Mouse (Mus musculus) forelimb bud, embryonic 11.5 days (tissue): ENCODE measurements around the gene Hagh.

Source experiments
- DNase-seq: peaks from one replicate; pipeline ENCODE4 v3.0.0-alpha.2; 2012; ENCODE audit warnings: low read depth, low spot score

Gene Hagh

DNA sequence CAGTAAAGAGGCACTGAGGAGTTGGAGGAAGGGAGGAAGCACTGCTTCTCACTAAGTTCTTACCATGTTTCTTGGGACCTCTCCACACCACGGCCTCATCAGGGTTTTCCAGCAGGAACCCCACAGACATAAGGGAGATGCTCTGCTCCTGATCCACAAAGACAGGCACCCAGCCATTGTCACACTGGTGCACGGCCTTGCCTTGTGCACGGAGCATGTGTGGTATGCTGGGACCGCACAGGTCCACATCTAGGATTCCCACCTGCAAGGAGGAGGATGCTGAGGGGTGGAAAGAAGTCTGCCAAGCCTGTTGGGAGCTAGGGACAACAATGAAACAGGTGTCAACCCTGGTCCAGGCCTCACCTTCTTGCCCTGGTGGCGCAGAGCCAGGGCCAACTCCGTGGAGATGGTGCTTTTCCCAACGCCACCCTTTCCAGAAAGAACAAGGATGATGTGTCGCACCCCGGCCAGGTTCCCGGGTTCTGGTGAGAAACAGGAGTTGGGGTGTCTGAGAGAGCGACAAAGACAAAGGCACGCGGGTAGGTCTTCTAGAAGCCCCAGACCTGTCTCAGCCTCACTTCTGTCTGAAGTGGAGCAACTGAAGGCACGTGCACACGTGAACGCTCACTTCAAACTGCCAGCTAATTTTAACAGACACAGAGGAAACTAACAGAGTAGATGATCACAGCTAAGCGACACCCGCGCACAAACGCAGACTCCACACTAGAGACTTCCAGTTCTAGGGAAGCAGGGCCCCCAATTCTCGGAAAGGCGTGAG lies 45.6 kb downstream of the Hagh start:
- no peak for DNase-seq

DNA sequence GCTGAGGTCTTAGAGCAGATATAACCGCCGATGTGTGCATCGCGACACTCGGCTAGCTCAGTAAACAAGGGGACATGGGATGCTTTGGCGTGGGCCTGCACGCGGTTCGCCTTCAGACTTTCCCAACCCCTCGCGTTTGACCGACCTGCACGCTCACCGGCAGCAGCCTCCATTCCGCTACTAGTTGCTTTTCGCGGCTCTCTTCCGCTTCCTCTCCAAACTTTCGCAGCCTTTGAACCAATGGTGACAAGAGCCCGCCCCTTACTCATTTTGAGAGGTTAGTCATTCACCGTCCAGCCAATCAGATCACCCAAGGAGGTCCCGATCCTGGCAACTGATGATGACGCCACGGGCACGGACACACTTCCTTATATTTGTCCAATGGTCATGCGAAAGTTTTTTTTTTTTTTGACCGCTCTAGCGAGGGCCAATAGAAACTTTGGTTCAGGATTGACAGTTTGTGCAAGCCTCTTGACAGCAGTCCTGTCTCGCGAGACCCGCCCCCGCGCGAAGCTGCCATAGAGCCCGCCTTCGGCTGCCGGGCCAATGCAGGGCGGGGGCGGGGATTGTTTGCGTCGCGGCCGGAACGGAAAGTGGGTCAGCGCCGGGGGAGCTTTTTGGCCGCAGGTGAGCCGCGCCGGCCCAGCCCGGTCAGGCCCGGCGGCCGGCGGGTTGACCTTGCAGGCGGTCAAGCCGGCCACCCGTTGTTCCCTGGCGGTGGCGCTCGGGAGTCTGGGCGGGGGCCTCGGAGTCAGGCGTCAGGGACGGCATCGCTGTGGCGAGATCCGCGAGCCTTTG lies 46.4 kb downstream of the Hagh start, which contains the start of the genes Nubp2 and Spsb3:
Gene Nubp2, minus strand, starts transcription at position 216 of the 798 bp plus-strand sequence.
Gene Spsb3, plus strand, starts transcription at position 510 of the 798 bp plus-strand sequence.
- DNase-seq, result peak; percentile 99

- no peak for DNase-seq
These were observed 47.0 kb downstream of the Hagh start for GRCm38 (mm10) chr17:24886932-24887271.

GRCm38 (mm10) chr17:24887291-24888080 lies 47.5 kb downstream of the Hagh start:
- DNase-seq, result no peak

DNA sequence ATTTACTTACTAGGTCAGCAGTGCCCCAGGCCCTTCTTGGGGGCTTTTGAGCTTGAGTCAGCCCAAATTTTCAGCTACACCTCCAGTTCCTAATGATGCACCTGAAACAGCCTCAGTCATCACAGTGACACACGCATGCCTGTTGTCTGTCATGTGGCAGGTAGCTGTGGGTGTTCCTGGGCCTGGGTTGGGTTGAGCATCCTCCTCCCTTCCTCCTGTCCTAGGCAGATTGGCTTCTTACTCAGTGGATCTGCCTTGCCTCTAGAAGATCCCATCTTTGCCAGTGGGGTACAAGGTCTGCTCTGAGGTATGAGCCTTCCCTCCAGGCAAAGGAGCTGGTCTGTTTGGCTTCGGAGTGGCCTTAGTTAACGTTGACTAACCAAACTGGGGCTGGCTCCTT lies 48.9 kb downstream of the Hagh start:
- no peak for DNase-seq

- DNase-seq, result no peak
These were observed 50.5 kb downstream of the Hagh start for GRCm38 (mm10) chr17:24890151-24891092.

DNA sequence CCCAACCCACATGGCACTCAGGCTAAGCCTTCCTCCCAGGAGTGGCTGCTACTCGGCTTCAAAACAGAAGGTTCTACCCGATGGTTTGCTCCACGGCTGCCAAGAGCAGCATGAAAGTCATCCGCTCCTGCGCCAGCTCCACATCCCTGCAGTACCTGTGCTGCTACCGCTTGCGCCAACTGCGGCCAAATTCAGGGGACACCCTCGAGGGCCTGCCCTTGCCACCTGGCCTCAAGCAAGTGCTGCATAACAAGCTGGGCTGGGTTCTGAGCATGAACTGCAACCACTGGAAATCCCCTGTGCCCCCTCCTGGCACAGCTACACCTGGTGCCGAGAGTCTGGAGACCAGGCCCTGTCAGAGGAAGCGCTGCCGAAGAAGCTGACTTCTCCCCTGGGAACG lies 51.4 kb downstream of the Hagh start:
- DNase-seq, result no peak

- DNase-seq, result no peak
These were observed 52.8 kb downstream of the Hagh start for GRCm38 (mm10) chr17:24892785-24893184.

- no peak for DNase-seq
These were observed 53.3 kb downstream of the Hagh start for GRCm38 (mm10) chr17:24893276-24893675.

- DNase-seq, result no peak
These were observed 54.4 kb downstream of the Hagh start for GRCm38 (mm10) chr17:24894061-24894994.

GRCm38 (mm10) chr17:24894995-24895547 lies 55.1 kb downstream of the Hagh start, which contains the start of the genes Eme2 and Mrps34:
Eme2 (minus strand) TSS chr17:24895087.
Mrps34 (plus strand) TSS chr17:24895116.
- DNase-seq, result peak; percentile 87

DNA sequence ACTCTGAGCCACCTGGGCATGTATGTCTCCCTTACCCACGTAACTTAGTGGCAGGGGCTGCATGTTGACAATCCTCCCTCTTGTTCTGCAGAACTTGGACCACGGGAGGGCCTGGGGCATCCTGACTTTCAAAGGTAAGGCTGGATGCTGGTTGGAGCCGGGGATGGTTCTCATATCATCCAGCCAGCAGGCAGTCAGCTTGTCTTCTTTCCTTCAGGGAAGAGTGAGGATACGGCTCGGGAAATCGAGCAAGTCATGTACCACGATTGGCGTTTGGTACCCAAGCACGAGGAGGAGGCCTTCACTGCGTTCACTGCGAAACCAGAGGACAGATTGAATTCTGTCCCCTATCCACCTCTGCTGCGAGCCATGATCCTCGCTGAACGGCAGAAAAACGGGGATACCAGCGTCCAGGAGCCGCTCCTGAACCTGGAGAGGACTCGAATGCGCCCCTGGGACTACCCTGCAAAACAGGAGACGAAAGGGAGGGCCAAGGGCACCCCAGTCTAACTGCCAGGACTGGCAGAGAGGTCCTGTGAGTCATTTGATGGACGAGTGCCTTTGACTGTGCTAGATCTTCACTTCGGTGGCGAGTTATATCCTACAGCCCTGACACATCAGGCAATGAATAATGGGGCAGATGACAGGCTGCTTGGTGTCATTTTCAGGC lies 55.8 kb downstream of the Hagh start:
- DNase-seq, result no peak

DNA sequence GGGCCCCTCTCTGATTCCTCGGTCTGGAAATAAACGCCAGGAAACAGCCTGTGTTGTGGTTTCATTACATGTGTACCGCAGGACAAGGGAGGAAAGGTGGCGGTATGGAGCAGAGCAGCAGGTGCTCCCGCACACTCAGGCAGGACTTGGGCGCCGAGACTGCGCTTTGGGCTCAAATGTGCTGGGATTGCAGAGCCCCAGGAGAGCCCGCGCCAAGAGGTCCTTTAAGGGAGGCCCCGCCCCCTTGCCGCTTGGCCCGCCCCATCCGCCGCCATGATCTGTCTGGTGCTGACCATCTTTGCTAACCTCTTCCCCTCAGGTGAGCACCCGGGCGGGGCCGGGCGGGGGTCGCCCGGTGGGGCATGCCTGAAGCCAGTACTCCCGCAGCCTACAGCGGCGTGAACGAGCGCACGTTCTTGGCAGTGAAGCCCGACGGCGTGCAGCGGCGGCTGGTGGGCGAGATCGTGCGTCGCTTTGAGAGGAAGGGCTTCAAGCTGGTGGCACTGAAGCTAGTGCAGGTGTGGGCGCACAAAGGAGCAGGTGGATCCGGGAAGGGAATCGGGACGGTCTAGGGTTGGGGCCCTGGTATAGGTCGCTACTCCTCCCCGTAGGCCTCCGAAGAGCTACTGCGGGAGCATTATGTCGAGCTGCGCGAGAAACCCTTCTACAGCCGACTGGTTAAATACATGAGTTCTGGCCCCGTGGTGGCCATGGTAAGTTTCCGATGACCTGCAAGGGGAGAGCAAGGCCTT lies 56.5 kb downstream of the Hagh start, which contains the start of gene Nme3:
Gene Nme3, plus strand, starts transcription at position 260 of the 752 bp plus-strand sequence.
- DNase-seq, result peak; percentile 61

DNA sequence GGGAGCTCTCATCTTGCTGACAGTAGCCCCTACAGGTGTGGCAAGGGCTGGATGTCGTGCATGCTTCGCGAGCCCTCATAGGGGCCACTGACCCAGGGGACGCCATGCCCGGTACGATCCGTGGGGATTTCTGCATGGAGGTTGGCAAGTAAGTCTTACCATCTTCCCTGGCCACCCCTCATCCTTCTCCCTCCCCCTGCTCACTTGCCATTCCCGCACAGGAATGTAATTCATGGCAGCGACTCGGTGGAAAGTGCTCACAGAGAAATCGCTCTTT lies 57.0 kb downstream of the Hagh start:
- DNase-seq, result no peak

DNA sequence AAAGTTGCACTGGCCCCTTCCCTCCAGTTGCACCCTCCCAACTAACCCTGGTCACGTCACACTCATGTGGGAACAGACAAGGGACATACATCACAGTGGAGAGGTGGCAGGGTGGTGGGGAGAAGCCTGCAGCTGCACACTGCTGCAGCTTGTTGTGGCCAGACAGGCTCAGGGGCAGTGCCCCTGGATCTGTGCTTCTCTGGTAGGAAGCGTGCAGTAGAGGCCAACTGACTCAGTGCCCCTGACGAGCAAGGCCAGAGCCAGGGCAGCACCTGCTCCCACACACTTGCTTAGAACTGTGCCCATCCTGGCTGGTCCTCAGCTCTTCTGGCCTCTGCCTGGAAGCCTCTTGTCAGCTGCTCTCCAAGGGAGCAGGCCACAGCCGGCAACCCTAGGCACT lies 57.7 kb downstream of the Hagh start:
- no peak for DNase-seq

- DNase-seq, result no peak
These were observed 58.3 kb downstream of the Hagh start for GRCm38 (mm10) chr17:24898041-24898854.

GRCm38 (mm10) chr17:24899153-24899552 lies 59.2 kb downstream of the Hagh start:
- DNase-seq, result no peak
